Mouse (Mus musculus) myocyte (in vitro differentiated cells): ENCODE measurements at regions not wholly inside any gene's neighbourhood (a gene's known extent, or its start where the extent isn't known, plus 50 kb on each side); places are given as distances from the start of the nearest gene placed in this dataset.

Experiments
- H3K27me3 ChIP-seq: one replicate; pipeline ENCODE4 v1.6.1; 2011; ENCODE audit not compliant: control insufficient read depth, insufficient read depth, insufficient read length
- H3K36me3 ChIP-seq: one replicate; pipeline ENCODE4 v1.6.1; 2011; ENCODE audit not compliant: control insufficient read depth, insufficient read depth
- H3K4me2 ChIP-seq: one replicate; pipeline ENCODE4 v1.6.1; 2011; ENCODE audit warnings: low read depth, control low read depth
- H3K4me3 ChIP-seq: one replicate; pipeline ENCODE4 v1.5.1; 2011; ENCODE audit warnings: mild to moderate bottlenecking, control low read depth, moderate library complexity
- H3K79me2 ChIP-seq: one replicate; pipeline ENCODE4 v1.6.1; 2011; ENCODE audit not compliant: control insufficient read depth, insufficient read depth
- H3ac ChIP-seq: one replicate; pipeline ENCODE4 v1.6.1; 2011; ENCODE audit not compliant: control insufficient read depth, insufficient read length
- CEBPB ChIP-seq: IDR thresholded peaks from 2 replicates; pipeline ENCODE4 v1.6.1; 2011; ENCODE audit warnings: mild to moderate bottlenecking, moderate library complexity; ENCODE audit not compliant: poor library complexity, insufficient read depth, severe bottlenecking
- E2F4 ChIP-seq: IDR thresholded peaks from one replicate; pipeline ENCODE4 v1.6.1; 2011; ENCODE audit warnings: mild to moderate bottlenecking, control low read depth, moderate library complexity; ENCODE audit not compliant: insufficient read depth
- MAX ChIP-seq: IDR thresholded peaks from one replicate; pipeline ENCODE4 v1.6.1; 2011; ENCODE audit warnings: low read depth, mild to moderate bottlenecking, control low read depth
- MYOD1 ChIP-seq, 3 experiments: IDR thresholded peaks; one replicate each; pipeline ENCODE4 v1.6.1; 2011; ENCODE audit warnings: control low read depth in 2 of 3, low read depth in 2 of 3, mild to moderate bottlenecking in 2 of 3, moderate library complexity in 1 of 3; ENCODE audit not compliant: insufficient read length in 2 of 3, control insufficient read depth in 1 of 3
- MYOG ChIP-seq, 3 experiments: IDR thresholded peaks; one replicate each; pipeline ENCODE4 v1.6.1; 2011; ENCODE audit warnings: control low read depth in 2 of 3, low read depth in 2 of 3, mild to moderate bottlenecking in 2 of 3; ENCODE audit not compliant: insufficient read length in 2 of 3, control insufficient read depth in 1 of 3, insufficient read depth in 1 of 3
- POLR2A ChIP-seq: IDR thresholded peaks from one replicate; pipeline ENCODE4 v1.6.1; 2011; ENCODE audit warnings: low read depth, mild to moderate bottlenecking, control low read depth, moderate library complexity; ENCODE audit not compliant: insufficient read length
- POLR2AphosphoS2 ChIP-seq: IDR thresholded peaks from one replicate; pipeline ENCODE4 v1.6.1; 2011; ENCODE audit warnings: low read depth, control low read depth; ENCODE audit not compliant: insufficient read length
- REST ChIP-seq: IDR thresholded peaks from one replicate; pipeline ENCODE4 v1.6.1; 2011; ENCODE audit warnings: mild to moderate bottlenecking, control low read depth, moderate library complexity; ENCODE audit not compliant: insufficient read depth, insufficient read length
- SRF ChIP-seq: IDR thresholded peaks from one replicate; pipeline ENCODE4 v1.6.1; 2011; ENCODE audit warnings: low read depth; ENCODE audit not compliant: control insufficient read depth, insufficient read length
- TCF12 ChIP-seq: IDR thresholded peaks from one replicate; pipeline ENCODE4 v1.6.1; 2011; ENCODE audit warnings: mild to moderate bottlenecking, control low read depth; ENCODE audit not compliant: poor library complexity, insufficient read depth, severe bottlenecking
- TCF3 ChIP-seq: IDR thresholded peaks from one replicate; pipeline ENCODE4 v1.6.1; 2011; ENCODE audit warnings: low read depth, control low read depth; ENCODE audit not compliant: insufficient read length
- USF1 ChIP-seq: IDR thresholded peaks from one replicate; pipeline ENCODE4 v1.6.1; 2011; ENCODE audit warnings: low read depth, mild to moderate bottlenecking, control low read depth, moderate library complexity

DNA sequence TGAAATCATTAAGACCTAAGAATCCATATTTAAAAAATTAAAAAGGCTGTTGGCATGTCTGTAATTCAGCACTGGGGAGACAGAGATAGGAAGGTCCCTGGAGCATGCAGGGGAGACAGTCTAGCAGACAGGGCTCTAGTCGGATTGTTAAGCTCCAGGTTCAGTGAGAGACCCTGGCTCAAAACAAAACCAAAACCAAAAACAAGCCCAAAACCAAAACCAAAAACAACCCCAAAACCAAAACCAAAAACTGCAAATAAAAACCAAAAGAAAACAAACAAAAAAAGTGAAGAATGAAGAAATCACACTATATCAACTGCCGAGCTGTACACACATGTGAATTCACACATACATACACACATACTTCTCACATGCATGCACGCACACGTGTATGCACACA, 108.8 kb upstream of the Lgalsl start:
- Histone ChIP-seq H3K79me2 (no peaks in the 10 kb centered on the region), H3K4me2 (no peak overlapping the region), H3ac (no peak overlapping the region), H3K27me3 (no peaks in the 10 kb centered on the region), H3K36me3 (no peaks in the 10 kb centered on the region), H3K4me3 (no peak overlapping the region)
- TF ChIP-seq E2F4 (no peak), POLR2AphosphoS2 (no peak), MYOG (IDR thresholded peaks at IDR 0.05; ENCODE audit: control insufficient read depth in 1 of 3, insufficient read depth in 1 of 3, insufficient read length in 2 of 3, low read depth in 2 of 3) (no peak), MAX (no peak), SRF (no peak), USF1 (no peak), TCF12 (no peak), TCF3 (no peak), POLR2A (no peak), CEBPB (no peak), REST (no peak)

DNA sequence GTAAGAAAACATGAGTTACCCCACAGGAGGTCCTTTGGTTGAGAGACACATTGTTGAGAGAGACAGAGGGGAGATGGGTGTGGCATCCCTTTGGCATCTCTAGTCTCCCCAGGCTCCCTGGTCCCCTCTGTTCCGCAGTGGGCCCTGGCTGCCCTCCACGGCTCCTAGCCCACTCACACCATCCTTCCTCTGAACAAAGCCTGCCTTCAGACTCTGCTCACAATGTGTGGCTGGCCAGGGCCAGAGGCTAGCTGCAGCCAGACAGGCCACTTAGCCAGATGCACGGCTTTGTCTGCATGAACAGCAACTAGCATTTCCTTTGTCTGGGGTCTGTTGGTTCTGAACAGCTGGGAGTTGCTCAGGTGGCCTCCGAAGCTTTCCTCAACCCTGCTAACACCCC, 110.7 kb upstream of the Lgalsl start:
- H3K79me2 ChIP-seq, result no peaks in the 10 kb centered on the region
- H3K27me3 ChIP-seq, result no peaks in the 10 kb centered on the region
- no peaks in the 10 kb centered on the region for H3K36me3 ChIP-seq
- H3K4me2 ChIP-seq, result no peak overlapping the region
- no peak overlapping the region for H3K4me3 ChIP-seq
- H3ac ChIP-seq, result no peak overlapping the region
- TF ChIP-seq MYOG (IDR thresholded peaks at IDR 0.05; ENCODE audit: control insufficient read depth in 1 of 3, insufficient read depth in 1 of 3, insufficient read length in 2 of 3, low read depth in 2 of 3) (no peak), USF1 (no peak), CEBPB (no peak), POLR2AphosphoS2 (no peak), POLR2A (no peak), REST (no peak), TCF3 (no peak), MAX (no peak)

DNA sequence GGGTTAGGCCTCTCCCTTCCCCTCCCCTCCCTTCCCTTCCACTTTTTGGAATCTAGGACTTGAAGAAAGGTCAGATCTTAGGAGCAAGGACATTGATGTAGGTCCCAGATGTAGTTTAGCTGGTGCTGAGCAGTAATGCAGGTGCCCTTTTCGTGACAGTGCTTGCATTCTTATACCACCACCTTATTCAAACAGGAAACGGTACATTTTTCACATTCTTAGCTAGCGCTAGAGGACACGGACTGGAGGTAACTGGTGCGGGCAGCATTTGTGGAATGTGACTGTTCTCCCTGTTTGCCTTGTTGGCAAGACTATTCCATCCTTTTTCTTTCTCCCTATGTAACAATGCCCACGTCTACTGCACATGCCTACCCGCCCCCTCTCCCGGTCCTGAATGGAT, 124.7 kb upstream of the Lgalsl start:
- peaks cover 6% of the 10 kb centered on the region for H3K27me3 ChIP-seq
- H3K79me2 ChIP-seq, result no peaks in the 10 kb centered on the region
- no peak overlapping the region for H3ac ChIP-seq
- H3K4me3 ChIP-seq, result no peak overlapping the region
- no peak overlapping the region for H3K4me2 ChIP-seq
- TF ChIP-seq MYOG (IDR thresholded peaks at IDR 0.05; ENCODE audit: control insufficient read depth in 1 of 3, insufficient read depth in 1 of 3, insufficient read length in 2 of 3, low read depth in 2 of 3) (no peak), REST (no peak), SRF (no peak), E2F4 (no peak), MYOD1 (IDR thresholded peaks at IDR 0.05; ENCODE audit: control insufficient read depth in 1 of 3, insufficient read length in 2 of 3, low read depth in 2 of 3) (no peak)
- no peaks in the 10 kb centered on the region for H3K36me3 ChIP-seq

DNA sequence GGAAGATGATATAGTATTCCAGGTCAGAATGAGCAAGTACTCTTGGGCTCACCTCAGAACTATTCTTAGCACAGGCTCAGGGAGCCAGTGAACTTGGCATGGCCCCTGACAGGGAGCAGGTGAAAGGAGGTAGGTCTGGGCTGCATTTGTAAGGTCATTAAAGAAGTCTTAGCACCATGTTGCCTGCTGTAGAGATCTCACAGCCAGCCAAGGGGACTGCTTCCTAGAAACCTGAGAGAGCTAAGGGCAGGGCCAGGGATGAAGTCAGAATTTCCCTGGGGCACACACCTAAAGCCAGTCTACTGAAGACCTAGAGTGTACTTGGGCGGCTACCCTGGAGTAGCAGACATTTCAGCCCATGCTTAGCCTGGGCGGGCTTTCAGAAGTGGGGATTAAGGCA, 126.9 kb upstream of the Lgalsl start:
- Histone ChIP-seq H3ac (no peak overlapping the region), H3K79me2 (no peaks in the 10 kb centered on the region), H3K27me3 (peaks cover 6% of the 10 kb centered on the region), H3K4me3 (no peak overlapping the region), H3K36me3 (no peaks in the 10 kb centered on the region), H3K4me2 (no peak overlapping the region)
- no peak for TF ChIP-seq POLR2AphosphoS2
- TF ChIP-seq CEBPB, result no peak
- no peak for TF ChIP-seq MYOD1 (IDR thresholded peaks at IDR 0.05; ENCODE audit: control insufficient read depth in 1 of 3, insufficient read length in 2 of 3, low read depth in 2 of 3)
- no peak for TF ChIP-seq USF1
- TF ChIP-seq SRF, result no peak
- TF ChIP-seq TCF3, result no peak
- no peak for TF ChIP-seq REST
- TF ChIP-seq E2F4, result no peak
- no peak for TF ChIP-seq TCF12
- TF ChIP-seq MAX, result no peak
- TF ChIP-seq POLR2A, result no peak
- no peak for TF ChIP-seq MYOG (IDR thresholded peaks at IDR 0.05; ENCODE audit: control insufficient read depth in 1 of 3, insufficient read depth in 1 of 3, insufficient read length in 2 of 3, low read depth in 2 of 3)

DNA sequence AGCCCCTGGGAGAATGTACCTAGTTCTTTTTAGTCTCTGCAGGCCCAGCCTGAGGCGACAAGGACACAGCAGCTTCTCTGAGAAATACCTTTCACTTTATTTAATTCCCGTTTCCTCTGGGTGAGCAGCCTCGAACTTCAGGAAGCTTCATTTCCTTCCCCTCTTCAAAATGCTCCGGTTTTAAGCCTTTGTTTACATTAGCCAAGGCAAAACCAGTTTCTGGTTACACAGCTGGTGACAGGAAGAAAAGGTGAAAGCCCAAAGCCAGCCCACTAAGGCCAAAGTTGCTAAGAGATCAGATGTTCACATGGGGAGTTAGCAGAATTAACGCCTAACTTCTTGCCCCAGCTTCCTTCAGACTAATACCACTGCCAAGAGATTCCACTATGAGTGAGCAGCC, 127.4 kb upstream of the Lgalsl start:
- Histone ChIP-seq H3K79me2 (no peaks in the 10 kb centered on the region), H3ac (no peak overlapping the region), H3K4me2 (no peak overlapping the region), H3K36me3 (no peaks in the 10 kb centered on the region), H3K4me3 (no peak overlapping the region), H3K27me3 (peaks cover 6% of the 10 kb centered on the region)
- TF ChIP-seq MYOG (IDR thresholded peaks at IDR 0.05; ENCODE audit: control insufficient read depth in 1 of 3, insufficient read depth in 1 of 3, insufficient read length in 2 of 3, low read depth in 2 of 3), result no peak
